Mouse (Mus musculus): Measurements from ENCODE around the gene B3galt6.

B3galt6 gene

GRCm38 (mm10) chr4:155992241-155992905, at the start of gene B3galt6, which contains the start of gene Sdf4:
B3galt6 (minus strand) TSS chr4:155992649.
Sdf4 (plus strand) TSS chr4:155992872.
- DNase-seq: peak; percentile 83 to 89

- no peak for DNase-seq
These were observed 42.5 kb upstream of the B3galt6 start for GRCm38 (mm10) chr4:156034901-156035300.

GRCm38 (mm10) chr4:156034301-156034700, 41.9 kb upstream of the B3galt6 start:
- no peak for DNase-seq

- peak; percentile 39 to 50 for DNase-seq
These were observed 41.1 kb upstream of the B3galt6 start for GRCm38 (mm10) chr4:156033476-156034119.

- DNase-seq: peak in 1 of 2 experiments; percentile 30
These were observed 40.4 kb upstream of the B3galt6 start for GRCm38 (mm10) chr4:156032856-156033255.

GRCm38 (mm10) chr4:156031593-156032391, 39.3 kb upstream of the B3galt6 start:
- DNase-seq: peak; percentile 48 to 49

GRCm38 (mm10) chr4:156031255-156031592, 38.8 kb upstream of the B3galt6 start:
- no peak for DNase-seq

- no peak for DNase-seq
These were observed 38.2 kb upstream of the B3galt6 start for GRCm38 (mm10) chr4:156030651-156031118.

- no peak for DNase-seq
These were observed 36.1 kb upstream of the B3galt6 start for GRCm38 (mm10) chr4:156028580-156028979.

GRCm38 (mm10) chr4:156026013-156026412, 33.6 kb upstream of the B3galt6 start, which contains the start of gene Tnfrsf18:
Tnfrsf18 (plus strand) TSS chr4:156026164.
- DNase-seq: peak; percentile 42 to 62

- DNase-seq: no peak
These were observed 31.7 kb upstream of the B3galt6 start for GRCm38 (mm10) chr4:156024184-156024583.

- no peak for DNase-seq
These were observed 31.1 kb upstream of the B3galt6 start for GRCm38 (mm10) chr4:156023520-156023919.

GRCm38 (mm10) chr4:156021942-156022419, 29.5 kb upstream of the B3galt6 start:
- no peak for DNase-seq

- no peak for DNase-seq
These were observed 28.9 kb upstream of the B3galt6 start for GRCm38 (mm10) chr4:156021381-156021780.

- DNase-seq: no peak
These were observed 27.3 kb upstream of the B3galt6 start for GRCm38 (mm10) chr4:156019771-156020170.

GRCm38 (mm10) chr4:156014436-156014835, 22.0 kb upstream of the B3galt6 start:
- no peak for DNase-seq

GRCm38 (mm10) chr4:156013637-156014036, 21.2 kb upstream of the B3galt6 start, which contains the start of gene Tnfrsf4:
Tnfrsf4 (plus strand) TSS chr4:156013843.
- DNase-seq: no peak

- DNase-seq: no peak
These were observed 15.9 kb upstream of the B3galt6 start for GRCm38 (mm10) chr4:156008369-156008768.

- DNase-seq: no peak
These were observed 11.7 kb upstream of the B3galt6 start for GRCm38 (mm10) chr4:156004109-156004508.

GRCm38 (mm10) chr4:155993606-155994005, 1.2 kb upstream of the B3galt6 start:
- no peak for DNase-seq

- DNase-seq: peak in 1 of 2 experiments; percentile 97
These were observed 578 bp upstream of the B3galt6 start for GRCm38 (mm10) chr4:155992906-155993547.

- peak in 1 of 2 experiments; percentile 36 for DNase-seq
These were observed 580 bp downstream of the B3galt6 start for GRCm38 (mm10) chr4:155991908-155992230.

All from spleen, adult 18-20 months (tissue).